Mouse (Mus musculus): ENCODE results near the gene Tmem259.

GRCm38 (mm10) chr10:79925785-79926490 lies 58.2 kb downstream of the Tmem259 start:
- TF ChIP-seq CTCF (IDR thresholded peaks at IDR 0.05; ENCODE audit: control insufficient read depth, insufficient read depth, low read length) (no peak), POLR2A (IDR thresholded peaks at IDR 0.05; ENCODE audit: borderline replicate concordance, control insufficient read depth, low read depth, low read length) (no peak)
